8 mouse cellular contexts compared by ENCODE assay signal in genomic region chr13:37825646-37826280, GRCm38 (mm10). TPM values are rescaled to one million over a fixed set of nuclear protein-coding genes. Genes with fewer than 3 reads are reported as not detected.
A peak's percentile ranks its signal among the peaks of the same experiment; 100 is the strongest.
DNase-seq lines count a peak whose midpoint lies in the region; ATAC-seq and TF ChIP-seq lines count a peak whose summit lies in the region.

No protein-coding gene starts in this region.

- no peaks in the 10 kb centered on the region for H3K36me3 ChIP-seq in embryonic facial prominence, embryonic 15.5 days
- H3K36me3 ChIP-seq in heart, embryonic 13.5 days, result no peaks in the 10 kb centered on the region
- no peaks in the 10 kb centered on the region for H3K36me3 ChIP-seq in kidney, embryonic 15.5 days
- H3K36me3 ChIP-seq in lung, embryonic 15.5 days, result no peaks in the 10 kb centered on the region
- H3K36me3 ChIP-seq in thymus, adult 2 months (ENCODE audit: control insufficient read depth, insufficient read depth, low read length), result no peaks in the 10 kb centered on the region

- peaks cover 40% of the 10 kb centered on the region for H3K4me1 ChIP-seq in embryonic facial prominence, embryonic 15.5 days
- peaks cover 49% of the 10 kb centered on the region for H3K4me1 ChIP-seq in heart, embryonic 13.5 days
- peaks cover 43% of the 10 kb centered on the region for H3K4me1 ChIP-seq in kidney, embryonic 15.5 days
- peaks cover 41% of the 10 kb centered on the region for H3K4me1 ChIP-seq in lung, embryonic 15.5 days
- H3K4me1 ChIP-seq in olfactory bulb, adult 2 months (ENCODE audit: control insufficient read depth, insufficient read depth, low read length), result peaks cover 15% of the 10 kb centered on the region
- peaks cover 20% of the 10 kb centered on the region for H3K4me1 ChIP-seq in thymus, adult 2 months (replicated peaks; ENCODE audit: control insufficient read depth, insufficient read depth, low read length)

- peak overlapping the region; percentile 97 for H3K4me2 ChIP-seq in embryonic facial prominence, embryonic 15.5 days (replicated peaks)
- peak overlapping the region; percentile 99 for H3K4me2 ChIP-seq in heart, embryonic 13.5 days
- peak overlapping the region; percentile 95 for H3K4me2 ChIP-seq in kidney, embryonic 15.5 days
- H3K4me2 ChIP-seq in lung, embryonic 15.5 days, result peak overlapping the region; percentile 97

- peak overlapping the region; percentile 77 for H3K9ac ChIP-seq in embryonic facial prominence, embryonic 15.5 days
- peak overlapping the region; percentile 97 for H3K9ac ChIP-seq in heart, embryonic 13.5 days
- H3K9ac ChIP-seq in kidney, embryonic 15.5 days, result peak overlapping the region; percentile 61
- H3K9ac ChIP-seq in lung, embryonic 15.5 days, result peak overlapping the region; percentile 82

- no peaks in the 10 kb centered on the region for H3K27me3 ChIP-seq in embryonic facial prominence, embryonic 15.5 days
- no peaks in the 10 kb centered on the region for H3K27me3 ChIP-seq in heart, embryonic 13.5 days (replicated peaks)
- no peaks in the 10 kb centered on the region for H3K27me3 ChIP-seq in kidney, embryonic 15.5 days
- H3K27me3 ChIP-seq in lung, embryonic 15.5 days, result no peaks in the 10 kb centered on the region
- H3K27me3 ChIP-seq in thymus, adult 2 months (ENCODE audit: control insufficient read depth, insufficient read depth, low read length), result no peaks in the 10 kb centered on the region

- peak; percentile 67 for ATAC-seq in embryonic facial prominence, embryonic 15.5 days (ENCODE audit: insufficient number of reproducible peaks, low FRiP score, low TSS enrichment, low read depth)
- peak; percentile 33; the same call in 1 of the 2 replicates for ATAC-seq in heart, embryonic 13.5 days (ENCODE audit: extremely low read depth, insufficient number of reproducible peaks, low FRiP score, low TSS enrichment)
- ATAC-seq in kidney, embryonic 15.5 days (replicated peaks; ENCODE audit: low FRiP score), result peak; percentile 70
- peak; percentile 57 for ATAC-seq in lung, embryonic 15.5 days (ENCODE audit: borderline replicate concordance, extremely low read depth, low FRiP score, low TSS enrichment)

- peak overlapping the region; percentile 89 for H3K27ac ChIP-seq in embryonic facial prominence, embryonic 15.5 days (replicated peaks)
- H3K27ac ChIP-seq in heart, embryonic 13.5 days (replicated peaks), result peak overlapping the region; percentile 96
- peak overlapping the region; percentile 94 for H3K27ac ChIP-seq in kidney, embryonic 15.5 days
- H3K27ac ChIP-seq in lung, embryonic 15.5 days, result peak overlapping the region; percentile 94
- 0 out of 2 replicates have a peak overlapping the region, but pooled peaks have one; percentile 20 for H3K27ac ChIP-seq in olfactory bulb, adult 2 months (ENCODE audit: insufficient read depth, low read depth, low read length)
- H3K27ac ChIP-seq in thymus, adult 2 months (ENCODE audit: control insufficient read depth, insufficient read depth, low read length), result peak overlapping the region; percentile 77

- WGBS in embryonic facial prominence, embryonic 15.5 days, result under 1% methylated on average over 40 of the region's 43 CpGs
- under 1% methylated on average over 43 of the region's 43 CpGs for WGBS in heart, embryonic 13.5 days
- under 1% methylated on average over 43 of the region's 43 CpGs for WGBS in kidney, embryonic 15.5 days
- WGBS in lung, embryonic 15.5 days, result under 1% methylated on average over 35 of the region's 43 CpGs
- WGBS in olfactory bulb, adult 2 months, result under 1% methylated on average over 43 of the region's 43 CpGs
- WGBS in thymus, adult 2 months, result 1% methylated on average over 43 of the region's 43 CpGs

- H3K4me3 ChIP-seq in embryonic facial prominence, embryonic 15.5 days (replicated peaks), result peak overlapping the region; percentile 87
- peak overlapping the region; percentile 90 for H3K4me3 ChIP-seq in heart, embryonic 13.5 days
- H3K4me3 ChIP-seq in kidney, embryonic 15.5 days (replicated peaks), result peak overlapping the region; percentile 91
- peak overlapping the region; percentile 71 for H3K4me3 ChIP-seq in lung, embryonic 15.5 days
- peak overlapping the region; percentile 66 for H3K4me3 ChIP-seq in olfactory bulb, adult 2 months (ENCODE audit: insufficient read depth, low read depth, low read length)
- H3K4me3 ChIP-seq in thymus, adult 2 months (ENCODE audit: control insufficient read depth, insufficient read depth, low read length), result peak overlapping the region; percentile 91

- TF ChIP-seq POLR2A in olfactory bulb, adult 2 months (IDR thresholded peaks at IDR 0.05; ENCODE audit: insufficient read depth, low read depth, low read length), result no peak
- peak; percentile 52; the same call in 1 of the 2 replicates for TF ChIP-seq POLR2A in thymus, adult 2 months (IDR thresholded peaks at IDR 0.05; ENCODE audit: control insufficient read depth, extremely low read depth, insufficient read depth, low read length, poor library complexity)

- peak; percentile 67 for DNase-seq in 3T3-L1 (ENCODE audit: low read depth, low spot score)
- peak; percentile 60 for DNase-seq in T-cell, adult 2 months (ENCODE audit: low spot score)
- peak; percentile 75 for DNase-seq in thymus, adult 2 months

- TF ChIP-seq CTCF in olfactory bulb, adult 2 months (IDR thresholded peaks at IDR 0.05; ENCODE audit: insufficient read depth, low read depth, low read length), result no peak
- no peak for TF ChIP-seq CTCF in thymus, adult 2 months (IDR thresholded peaks at IDR 0.05; ENCODE audit: borderline replicate concordance, control insufficient read depth, extremely low read depth, insufficient read depth, low read length, poor library complexity)

- H3K9me3 ChIP-seq in embryonic facial prominence, embryonic 15.5 days (replicated peaks), result no peaks in the 10 kb centered on the region
- H3K9me3 ChIP-seq in heart, embryonic 13.5 days, result no peaks in the 10 kb centered on the region
- H3K9me3 ChIP-seq in kidney, embryonic 15.5 days (replicated peaks), result no peaks in the 10 kb centered on the region
- no peaks in the 10 kb centered on the region for H3K9me3 ChIP-seq in lung, embryonic 15.5 days

RNA-seq across cellular contexts. Expression of gene Rreb1, which starts 47.6 kb away (rescaled TPM):
- 14.4 and 14.8 TPM in 2 replicates for polyA plus RNA-seq in embryonic facial prominence, embryonic 15.5 days (2015; fragmentation: Nextera tagmentation; extraction: Ambion mirVana)
- polyA plus RNA-seq in heart, embryonic 13.5 days (2015; fragmentation: Nextera tagmentation; extraction: Ambion mirVana), result 9.4 and 11.0 TPM in 2 replicates
- polyA plus RNA-seq in kidney, embryonic 15.5 days (2015; fragmentation: Nextera tagmentation; extraction: Ambion mirVana), result 14.3 and 14.5 TPM in 2 replicates
- polyA plus RNA-seq in lung, embryonic 15.5 days (2015; fragmentation: Nextera tagmentation; extraction: Ambion mirVana), result 16.8 and 17.9 TPM in 2 replicates
- polyA plus RNA-seq in olfactory bulb, adult 2 months (2012; ENCODE audit: insufficient read depth, insufficient read length, low replicate concordance, missing spikeins), result 58.3 TPM in 1 of 2 replicates, not detected in the other
- 37.5 and 46.9 TPM in 2 replicates for polyA plus RNA-seq in thymus, adult 2 months (2012; rRNA removed)

Comparison
In these comparisons a context has a peak if more than half of its experiments do, and no peak if none do; other contexts are left out.
1. Peak in every context shown above with its lines: DNase-seq, ATAC-seq, H3K4me3 ChIP-seq and H3K27ac ChIP-seq.
2. H3K27ac ChIP-seq: peak in every context shown above with its lines; median percentile 96 in heart, embryonic 13.5 days; 94 in kidney, embryonic 15.5 days; 94 in lung, embryonic 15.5 days; 89 in embryonic facial prominence, embryonic 15.5 days; 77 in thymus, adult 2 months; 20 in olfactory bulb, adult 2 months.